Comparison of ENCODE assay signal across 9 mouse cellular contexts in genomic region chr10:60934297-60935286, GRCm38 (mm10).
A peak's percentile ranks its signal among the peaks of the same experiment; 100 is the strongest.
DNase-seq lines count a peak whose midpoint lies in the region; ATAC-seq lines count a peak whose summit lies in the region.
"Had no signal": no experiment of that assay in that cellular context is flagged by ENCODE, and none has a peak within 500 bp of the region (broad histone marks: within the 10 kb centered on the region; RNA-seq: fewer than 3 reads in every experiment).

No protein-coding gene starts in this region.

- H3K27ac ChIP-seq in heart, embryonic 16.5 days (ENCODE audit: low read length) = peak overlapping the region; percentile 82
- H3K27ac ChIP-seq: embryonic facial prominence, embryonic 12.5 days had no signal

- H3K9ac ChIP-seq in heart, embryonic 16.5 days (ENCODE audit: low read length) = peak overlapping the region; percentile 48; the same call in 1 of the 2 replicates
- H3K9ac ChIP-seq: embryonic facial prominence, embryonic 12.5 days had no signal

- no peaks in the 10 kb centered on the region for H3K9me3 ChIP-seq in heart, embryonic 16.5 days (replicated peaks; ENCODE audit: control insufficient read depth, low read length)
- H3K9me3 ChIP-seq: embryonic facial prominence, embryonic 12.5 days had no signal

- no peaks in the 10 kb centered on the region for H3K27me3 ChIP-seq in heart, embryonic 16.5 days (ENCODE audit: control insufficient read depth, insufficient read depth, low read length)

- H3K4me2 ChIP-seq in heart, embryonic 16.5 days (ENCODE audit: low read depth, low read length) = peak overlapping the region; percentile 14; the same call in 1 of the 2 replicates
- H3K4me2 ChIP-seq: embryonic facial prominence, embryonic 12.5 days had no signal

- WGBS in heart, embryonic 16.5 days = 31% methylated on average over 13 of the region's 13 CpGs
- WGBS in large intestine, adult 2 months = 59% methylated on average over 13 of the region's 13 CpGs

- ATAC-seq in heart, embryonic 16.5 days (replicated peaks; ENCODE audit: extremely low read depth, insufficient read depth, low FRiP score) = peak; percentile 80
- no peak for ATAC-seq in inflammation-experienced regulatory T-cells, adult 6 months

- no peak overlapping the region for H3K4me3 ChIP-seq in heart, embryonic 16.5 days (ENCODE audit: low read length)
- H3K4me3 ChIP-seq: embryonic facial prominence, embryonic 12.5 days had no signal

- no peaks in the 10 kb centered on the region for H3K36me3 ChIP-seq in heart, embryonic 16.5 days (ENCODE audit: control insufficient read depth, insufficient read depth)
- H3K36me3 ChIP-seq: embryonic facial prominence, embryonic 12.5 days had no signal

- peak; percentile 65 for DNase-seq in right cerebral cortex, adult 18-20 months
- no peak for DNase-seq in right cerebral cortex, postnatal 14 days
- DNase-seq in c-Kit-positive CD71-negative TER-119-negative erythroid progenitor cells, embryonic 14.5 days (ENCODE audit: low read depth) = peak; percentile 37
- peak; percentile 35 for DNase-seq in large intestine, adult 2 months (ENCODE audit: low read depth, low spot score)
- DNase-seq in lung, postnatal 4 days = peak; percentile 69 to 84
- DNase-seq in B cell, adult 2 months = no peak

- H3K4me1 ChIP-seq in heart, embryonic 16.5 days (ENCODE audit: control insufficient read depth, insufficient read depth, low read length) = peaks cover 56% of the 10 kb centered on the region

Comparison
In these comparisons a context has a peak if more than half of its experiments do, and no peak if none do; other contexts are left out.
1. DNase-seq: peak in right cerebral cortex, adult 18-20 months (single experiment), c-Kit-positive CD71-negative TER-119-negative erythroid progenitor cells, embryonic 14.5 days (single experiment), large intestine, adult 2 months (single experiment) and lung, postnatal 4 days (2 of 2); none in right cerebral cortex, postnatal 14 days (single experiment) and B cell, adult 2 months (0 of 2).